Mouse (Mus musculus): ENCODE measurements around the gene Olfr202. TPM values are rescaled to one million over a fixed set of nuclear protein-coding genes. Genes with fewer than 3 reads are reported as not detected.
"Not testable (repeated sequence)": the region's sequence is repeated elsewhere in the genome, so short reads cannot be mapped to it uniquely, and the experiment has no call there.

Olfr202 gene
- polyA plus RNA-seq (2015; fragmentation: Nextera tagmentation; extraction: Ambion mirVana) = not detected in 2 replicates

GRCm38 (mm10) chr16:59286693-59287092 is at the start of gene Olfr202:
Gene Olfr202 (minus strand): TSS chr16:59286793.
- DNase-seq (ENCODE audit: low spot score) = no peak

DNA sequence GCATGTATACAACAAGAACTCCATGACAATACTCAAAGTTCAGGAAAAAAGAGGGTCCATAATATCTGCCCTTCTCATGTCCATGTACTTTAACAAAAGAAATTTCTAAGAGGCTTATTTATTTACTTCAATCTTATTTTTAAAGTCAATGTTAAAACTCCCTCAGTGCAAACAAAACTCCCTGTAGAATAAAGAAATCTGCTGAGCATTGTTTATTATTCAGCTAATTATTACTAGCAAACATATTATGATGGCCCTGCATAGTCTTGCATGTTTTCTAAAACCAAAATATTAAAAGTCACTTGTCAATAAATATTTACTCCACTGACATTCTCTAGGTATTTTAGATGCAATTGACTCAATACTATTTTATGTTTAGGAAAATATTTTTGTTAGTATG is 44.4 kb upstream of the Olfr202 start, which contains the start of gene Olfr205:
Gene Olfr205 (minus strand): TSS at position 101 of the 400 bp plus-strand sequence.
- DNase-seq (ENCODE audit: low spot score) = no peak

- not testable (repeated sequence) for DNase-seq (ENCODE audit: low spot score)
Observed at GRCm38 (mm10) chr16:59323262-59323661, 36.7 kb upstream of the Olfr202 start.

DNA sequence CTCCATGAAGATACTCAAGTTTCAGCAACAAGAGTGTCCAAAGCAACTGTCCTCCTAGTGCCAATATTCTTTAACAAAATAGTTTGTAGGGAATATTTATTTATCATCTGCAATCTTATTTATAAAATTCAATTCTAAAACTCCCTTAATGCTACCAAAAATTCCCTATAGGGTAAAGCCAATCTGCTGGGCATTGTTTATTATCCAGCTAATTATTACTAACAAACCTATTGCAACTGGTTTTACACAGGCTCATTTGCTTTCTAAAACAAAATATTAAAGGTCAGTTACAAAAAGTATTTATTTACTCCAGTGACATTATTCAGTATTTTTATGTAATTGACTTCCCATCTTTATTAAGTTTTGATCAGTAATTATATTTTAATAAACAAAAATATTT is 31.6 kb upstream of the Olfr202 start, which contains the start of gene Olfr204:
Gene Olfr204 (minus strand): TSS at position 101 of the 400 bp plus-strand sequence.
- no peak for DNase-seq (ENCODE audit: low spot score)

- no peak for DNase-seq (ENCODE audit: low spot score)
Observed at GRCm38 (mm10) chr16:59298581-59298980, 12.0 kb upstream of the Olfr202 start, which contains the start of gene Olfr203. Gene Olfr203 (plus strand): TSS chr16:59298881.

- DNase-seq (ENCODE audit: low spot score) = not testable (repeated sequence)
Observed at GRCm38 (mm10) chr16:59287576-59287975, 983 bp upstream of the Olfr202 start.

DNA sequence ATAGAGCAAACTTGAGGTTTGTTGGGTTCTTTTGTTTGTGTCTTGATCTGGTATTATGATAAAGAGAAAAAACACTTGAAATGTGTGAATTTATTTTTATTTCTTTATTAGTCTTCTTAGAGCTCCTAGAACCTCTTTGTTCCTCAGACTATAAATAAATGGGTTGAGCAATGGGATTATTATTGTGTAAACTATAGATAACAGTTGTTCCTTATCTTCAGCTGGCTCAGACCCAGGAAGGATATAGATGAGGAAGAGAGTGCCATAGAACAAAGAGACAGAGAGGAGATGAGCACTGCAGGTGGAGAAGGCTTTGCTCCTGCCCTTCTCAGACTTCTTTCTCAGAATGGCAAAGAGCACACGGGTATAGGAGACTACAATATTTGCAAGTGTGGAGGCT is 3.1 kb downstream of the Olfr202 start:
- no peak for DNase-seq (ENCODE audit: low spot score)

GRCm38 (mm10) chr16:59280542-59280941 is 6.1 kb downstream of the Olfr202 start:
- no peak for DNase-seq (ENCODE audit: low spot score)

DNA sequence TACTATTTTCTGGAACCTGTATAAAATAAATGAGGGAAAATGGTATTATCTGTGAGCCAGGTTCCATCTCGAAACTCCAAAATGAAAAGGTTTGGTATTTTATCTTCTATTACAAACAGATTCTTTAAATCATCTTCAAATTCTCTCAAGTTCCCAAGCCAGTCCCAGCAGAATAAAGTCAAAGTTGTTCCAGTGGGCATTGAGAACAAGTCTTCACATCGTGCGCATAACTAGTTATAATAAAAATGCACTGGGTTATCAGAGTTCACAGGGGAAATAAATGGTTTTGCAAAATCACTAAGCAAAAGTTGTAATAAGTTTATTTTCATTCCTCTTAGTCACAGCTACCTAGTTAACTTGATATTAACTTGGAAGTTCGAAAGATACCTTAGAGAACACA is 14.1 kb downstream of the Olfr202 start, which contains the start of gene Olfr201:
Gene Olfr201 (minus strand): TSS at position 101 of the 400 bp plus-strand sequence.
- not testable (repeated sequence) for DNase-seq (ENCODE audit: low spot score)

DNA sequence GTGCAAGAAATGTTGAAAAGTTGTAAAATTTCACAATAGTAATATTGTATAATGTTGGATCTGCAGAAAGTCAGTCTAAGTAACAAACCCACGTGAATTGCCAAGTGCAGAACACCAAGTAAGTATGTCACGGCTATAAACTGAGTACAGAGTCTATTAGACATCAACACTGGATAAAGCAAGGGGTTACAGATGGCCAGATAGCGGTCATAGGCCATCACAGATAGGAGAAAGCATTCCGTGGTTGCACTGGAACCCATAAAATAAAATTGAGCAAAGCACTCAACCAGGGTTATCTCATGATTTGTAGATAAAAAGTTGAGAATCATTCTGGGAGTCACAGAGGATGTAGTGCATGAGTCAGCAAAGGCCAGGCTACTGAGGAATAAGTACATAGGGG is 17.5 kb downstream of the Olfr202 start:
- DNase-seq (ENCODE audit: low spot score) = not testable (repeated sequence)

DNA sequence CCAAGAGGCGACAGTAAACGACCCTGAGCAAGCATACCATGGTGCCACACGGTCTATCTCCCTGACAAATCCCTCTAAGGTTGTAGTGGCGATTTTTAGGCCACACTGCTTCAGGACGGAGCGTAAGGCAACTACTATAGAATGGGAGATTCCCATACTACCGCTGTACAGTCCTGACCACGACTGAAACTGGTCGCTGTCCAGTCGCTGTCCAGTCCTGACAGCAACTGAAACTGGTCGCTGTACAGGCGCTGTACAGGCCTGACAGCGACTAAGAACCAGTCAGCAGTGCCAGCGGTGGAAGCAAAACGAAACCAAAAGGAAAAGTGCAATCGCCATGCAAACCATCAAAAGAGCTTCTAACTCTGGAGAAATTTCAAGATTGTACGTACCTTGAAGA is 36.9 kb downstream of the Olfr202 start:
- no peak for DNase-seq (ENCODE audit: low spot score)

Other genes with a start within 250 kb of the Olfr202 start
- gene Olfr187, start 247.0 kb downstream of the Olfr202 start, polyA plus RNA-seq (2015; fragmentation: Nextera tagmentation; extraction: Ambion mirVana) = not detected in 2 replicates
- gene Olfr190, start 208.8 kb downstream of the Olfr202 start, polyA plus RNA-seq (2015; fragmentation: Nextera tagmentation; extraction: Ambion mirVana) = not detected in 2 replicates
- gene Olfr191, start 197.0 kb downstream of the Olfr202 start, polyA plus RNA-seq (2015; fragmentation: Nextera tagmentation; extraction: Ambion mirVana) = not detected in 2 replicates
- not detected in 2 replicates for gene Olfr193, start 174.9 kb downstream of the Olfr202 start, polyA plus RNA-seq (2015; fragmentation: Nextera tagmentation; extraction: Ambion mirVana)
- gene Olfr194, start 165.7 kb downstream of the Olfr202 start, polyA plus RNA-seq (2015; fragmentation: Nextera tagmentation; extraction: Ambion mirVana) = not detected in 2 replicates
- gene Olfr195, start 139.7 kb downstream of the Olfr202 start, polyA plus RNA-seq (2015; fragmentation: Nextera tagmentation; extraction: Ambion mirVana) = not detected in 2 replicates
- gene Olfr196, start 116.3 kb downstream of the Olfr202 start, polyA plus RNA-seq (2015; fragmentation: Nextera tagmentation; extraction: Ambion mirVana) = not detected in 2 replicates
- gene Olfr198, start 83.3 kb downstream of the Olfr202 start, polyA plus RNA-seq (2015; fragmentation: Nextera tagmentation; extraction: Ambion mirVana) = not detected in 2 replicates
- gene Olfr199, start 67.0 kb downstream of the Olfr202 start, polyA plus RNA-seq (2015; fragmentation: Nextera tagmentation; extraction: Ambion mirVana) = not detected in 2 replicates
- not detected in 2 replicates for gene Olfr201, start 14.2 kb downstream of the Olfr202 start, polyA plus RNA-seq (2015; fragmentation: Nextera tagmentation; extraction: Ambion mirVana)
- not detected in 2 replicates for gene Olfr203, start 12.1 kb upstream of the Olfr202 start, polyA plus RNA-seq (2015; fragmentation: Nextera tagmentation; extraction: Ambion mirVana)
- not detected in 2 replicates for gene Olfr204, start 31.5 kb upstream of the Olfr202 start, polyA plus RNA-seq (2015; fragmentation: Nextera tagmentation; extraction: Ambion mirVana)
- not detected in 2 replicates for gene Olfr205, start 44.3 kb upstream of the Olfr202 start, polyA plus RNA-seq (2015; fragmentation: Nextera tagmentation; extraction: Ambion mirVana)
- not detected in 2 replicates for gene Olfr206, start 62.5 kb upstream of the Olfr202 start, polyA plus RNA-seq (2015; fragmentation: Nextera tagmentation; extraction: Ambion mirVana)
- not detected in 2 replicates for gene Olfr209, start 77.2 kb upstream of the Olfr202 start, polyA plus RNA-seq (2015; fragmentation: Nextera tagmentation; extraction: Ambion mirVana)
- not detected in 2 replicates for gene Gabrr3, start 120.5 kb upstream of the Olfr202 start, polyA plus RNA-seq (2015; fragmentation: Nextera tagmentation; extraction: Ambion mirVana)
- 26.0 and 29.6 TPM in 2 replicates for gene Riox2, start 185.0 kb upstream of the Olfr202 start, polyA plus RNA-seq (2015; fragmentation: Nextera tagmentation; extraction: Ambion mirVana)